Mouse (Mus musculus) liver, adult 2 months (tissue): Measurements from ENCODE around the gene Ip6k1. TPM values are rescaled to one million over a fixed set of nuclear protein-coding genes. Genes with fewer than 3 reads are reported as not detected.

Source experiments
- DNase-seq: peaks from one replicate; pipeline ENCODE4 v3.0.0-alpha.2; 2011; ENCODE audit warnings: low read depth, low spot score; ENCODE audit errors: extremely low read depth
- H3K27ac ChIP-seq: fragments of 200-500 bp; replicated peaks from 2 replicates; pipeline ENCODE4 v1.5.1; 2012; ENCODE audit warnings: low read depth, mild to moderate bottlenecking, control low read depth, inconsistent platforms, low read length; ENCODE audit not compliant: insufficient read depth
- H3K27me3 ChIP-seq: fragments of 200-500 bp; 2 replicates; pipeline ENCODE4 v1.6.1; 2012; ENCODE audit warnings: mild to moderate bottlenecking, moderate library complexity, low read length, inconsistent platforms; ENCODE audit not compliant: control insufficient read depth, insufficient read depth
- H3K36me3 ChIP-seq: fragments of 200-500 bp; 2 replicates; pipeline ENCODE4 v1.6.1; 2012; ENCODE audit warnings: low read length, inconsistent platforms; ENCODE audit not compliant: control insufficient read depth, insufficient read depth
- H3K4me1 ChIP-seq: fragments of 200-500 bp; 2 replicates; pipeline ENCODE4 v1.6.1; 2011; ENCODE audit warnings: low read length; ENCODE audit not compliant: control insufficient read depth, insufficient read depth
- H3K4me3 ChIP-seq: fragments of 200-500 bp; 2 replicates; pipeline ENCODE4 v1.5.1; 2011; ENCODE audit warnings: low read depth, mild to moderate bottlenecking, control low read depth, low read length, moderate library complexity; ENCODE audit not compliant: insufficient read depth
- H3K79me2 ChIP-seq: fragments of 200-500 bp; 2 replicates; pipeline ENCODE4 v1.6.1; 2012; ENCODE audit warnings: inconsistent platforms, mild to moderate bottlenecking, low read length, moderate library complexity; ENCODE audit not compliant: control insufficient read depth, insufficient read depth
- H3K9ac ChIP-seq: fragments of 200-500 bp; 2 replicates; pipeline ENCODE4 v1.6.1; 2012; ENCODE audit warnings: low read depth, mild to moderate bottlenecking, control low read depth, inconsistent platforms, low read length
- CTCF ChIP-seq: fragments of 200-500 bp; IDR thresholded peaks from 2 replicates; pipeline ENCODE4 v1.5.1; 2011; ENCODE audit warnings: low read depth, low read length, control low read depth
- POLR2A ChIP-seq: fragments of 200-500 bp; IDR thresholded peaks from 2 replicates; pipeline ENCODE4 v1.6.1; 2011; ENCODE audit warnings: low read length, control low read depth; ENCODE audit not compliant: insufficient read depth; ENCODE audit errors: extremely low read depth
- WGBS: fragments of 180-500 bp; shearing (Covaris S2); methylation state at CpG from one replicate; pipeline ENCODE4 v1.1.7; 2018; 5-methylcytosine and 5-hydroxymethylcytosine counted together
- polyA plus RNA-seq: library from polyadenylated mRNA; depleted of rRNA; stranded (reverse); fragments of >200 nt; gene quantifications from 2 replicates; pipeline ENCODE4 v1.2.3, GENCODE M21; 2012
- total RNA-seq: library from RNA; depleted of rRNA; stranded (reverse); fragments of >200 nt; gene quantifications from 2 replicates; pipeline ENCODE4 v1.2.3, GENCODE M21; 2014

Gene Ip6k1
- total and polyA plus RNA-seq, 2 experiments: 40.1 to 46.3 TPM

DNA sequence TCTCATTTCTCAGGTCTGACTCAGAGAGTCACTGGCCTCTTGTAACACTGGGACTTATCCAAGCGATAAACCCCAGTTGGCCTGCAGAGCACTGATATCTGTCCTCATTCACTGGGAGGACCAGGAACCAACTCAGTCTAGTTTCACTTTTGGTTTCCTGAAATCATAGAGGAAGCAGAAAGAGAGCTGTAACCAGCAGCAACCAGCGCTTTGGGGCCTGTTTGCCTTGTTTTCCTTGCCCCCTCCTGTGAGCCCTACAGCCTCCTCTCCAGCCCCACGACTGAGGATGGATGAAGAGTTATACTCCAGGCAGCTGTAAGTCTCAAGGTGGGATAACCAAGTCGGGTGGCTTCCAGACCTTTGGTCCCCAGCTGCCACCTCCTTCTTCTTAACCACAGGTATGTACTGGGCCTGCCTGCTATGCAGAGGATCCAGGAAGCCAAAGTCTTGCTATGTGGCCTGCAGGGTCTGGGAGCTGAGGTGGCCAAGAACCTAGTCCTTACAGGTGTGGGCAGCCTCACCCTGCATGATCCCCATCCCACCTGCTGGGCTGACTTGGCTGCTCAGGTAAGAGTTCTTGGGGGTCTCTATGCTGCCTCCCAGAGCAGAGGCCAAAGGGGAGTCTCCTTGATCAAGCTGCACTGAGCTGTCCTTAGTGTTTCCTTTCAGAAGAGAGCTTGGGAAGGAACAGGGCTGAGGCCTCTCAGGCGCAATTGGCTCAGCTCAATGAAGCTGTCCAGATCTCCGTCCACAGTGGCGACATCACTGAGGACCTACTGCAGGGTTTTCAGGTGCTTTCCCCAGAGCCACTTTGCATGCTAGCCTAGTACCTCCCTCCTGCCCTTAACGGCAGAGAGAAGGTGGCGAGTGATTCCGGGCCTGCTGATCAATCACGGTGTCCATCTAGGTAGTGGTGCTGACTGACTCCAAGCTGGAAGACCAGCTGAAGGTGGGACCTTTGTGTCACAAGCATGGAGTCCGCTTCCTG, 26.6 kb upstream of the Ip6k1 start, which contains the start of gene Uba7:
Uba7 (plus strand) TSS at position 107 of the 988 bp plus-strand sequence.
- Histone ChIP-seq H3K4me1 (peaks cover 4% of the 10 kb centered on the region; the same call in 1 of the 2 replicates), H3K36me3 (no peaks in the 10 kb centered on the region)

DNA sequence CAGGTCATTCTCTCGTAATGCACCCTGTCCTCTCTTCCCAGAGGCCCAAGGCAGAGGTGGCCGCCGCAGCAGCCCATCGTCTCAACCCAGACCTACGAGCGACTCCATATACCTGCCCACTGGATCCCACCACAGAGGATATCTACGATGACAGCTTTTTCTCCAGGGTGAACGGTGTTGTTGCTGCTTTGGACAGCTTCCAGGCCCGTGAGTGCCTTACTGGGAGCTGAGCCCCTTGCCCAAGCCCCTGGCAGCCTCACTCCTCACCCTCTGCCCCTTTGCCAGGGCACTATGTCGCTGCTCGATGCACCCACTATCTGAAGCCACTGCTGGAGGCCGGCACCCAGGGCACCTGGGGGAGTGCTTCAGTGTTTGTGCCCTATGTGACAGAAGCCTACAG, 23.5 kb upstream of the Ip6k1 start:
- Histone ChIP-seq H3K27ac (no peak overlapping the region), H3K9ac (no peak overlapping the region), H3K36me3 (no peaks in the 10 kb centered on the region), H3K27me3 (no peaks in the 10 kb centered on the region), H3K79me2 (no peaks in the 10 kb centered on the region), H3K4me1 (peaks cover 12% of the 10 kb centered on the region; the same call in 1 of the 2 replicates), H3K4me3 (no peak overlapping the region)
- TF ChIP-seq CTCF (no peak), POLR2A (no peak)
- WGBS: 91% methylated on average over 12 of the region's 12 CpGs
- DNase-seq: no peak

More for the DNA sequence above, 26.6 kb upstream of the Ip6k1 start, which contains the start of gene Uba7:
- TF ChIP-seq CTCF: no peak
- no peak for TF ChIP-seq POLR2A
- Histone ChIP-seq H3K9ac (peak within 1 kb of the TSS; percentile 72), H3K4me3 (peak within 1 kb of the TSS; percentile 50), H3K79me2 (no peaks in the 10 kb centered on the region), H3K27ac (peak within 1 kb of the TSS; percentile 39), H3K27me3 (no peaks in the 10 kb centered on the region)
- DNase-seq: peak; percentile 83
- WGBS: 48% methylated on average over 12 of the region's 12 CpGs

DNA sequence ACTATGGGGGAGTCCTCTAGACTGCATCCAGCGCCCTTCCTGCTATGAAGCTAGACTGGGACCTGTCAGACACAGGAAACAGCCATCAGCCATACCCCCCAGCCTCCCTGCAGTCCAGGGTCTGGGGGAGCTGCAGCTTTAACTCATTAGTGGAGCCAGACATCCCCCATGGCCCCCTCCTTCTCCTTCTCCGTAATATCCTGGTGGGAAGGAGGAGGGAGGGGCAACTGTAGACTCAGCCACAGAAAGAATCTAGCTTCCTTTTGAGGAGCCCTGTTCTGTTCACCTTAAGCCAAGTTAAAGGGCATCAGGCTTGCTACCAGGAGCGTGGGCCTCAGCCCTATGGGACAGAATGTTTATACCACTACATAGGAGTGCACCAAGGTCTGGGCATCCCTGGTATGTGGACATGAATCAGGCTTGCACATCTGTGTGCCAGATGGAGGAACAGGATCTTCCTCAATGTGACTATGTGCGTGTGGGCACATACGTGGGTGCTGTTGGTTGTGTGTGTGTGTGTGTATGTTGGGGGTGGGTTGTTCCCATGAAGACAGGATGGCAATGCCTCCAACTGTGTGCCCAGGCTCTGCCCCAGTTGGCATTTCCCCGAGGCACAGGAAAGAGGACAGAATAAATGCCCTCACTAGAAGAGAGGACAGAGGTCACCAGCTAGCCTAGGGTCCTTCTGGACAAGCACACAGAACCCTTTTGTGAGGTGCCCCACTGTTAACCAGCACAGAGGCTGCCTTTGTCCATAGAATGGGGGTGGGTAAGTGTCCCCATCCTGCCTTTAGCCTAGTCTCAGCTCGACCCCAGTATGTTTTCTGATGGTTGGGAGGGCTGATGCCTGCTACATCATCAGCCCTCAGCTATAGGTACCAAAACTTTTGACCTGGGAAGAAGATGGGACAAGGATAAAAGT, 20.4 kb upstream of the Ip6k1 start:
- Histone ChIP-seq H3K27ac (peak overlapping the region; percentile 66), H3K4me1 (peaks cover 10% of the 10 kb centered on the region; the same call in 1 of the 2 replicates), H3K36me3 (no peaks in the 10 kb centered on the region), H3K9ac (no peak overlapping the region; the same call in 1 of the 2 replicates), H3K27me3 (no peaks in the 10 kb centered on the region), H3K79me2 (no peaks in the 10 kb centered on the region), H3K4me3 (no peak overlapping the region)
- DNase-seq: no peak
- WGBS: 59% methylated on average over 7 of the region's 7 CpGs
- TF ChIP-seq CTCF (no peak), POLR2A (no peak)

GRCm38 (mm10) chr9:107982681-107983346, 19.5 kb upstream of the Ip6k1 start, which contains the start of gene Gm20661:
TSS of gene Gm20661 (plus strand) at chr9:107983058.
- TF ChIP-seq POLR2A (no peak), CTCF (no peak)
- Histone ChIP-seq H3K4me1 (peaks cover 10% of the 10 kb centered on the region; the same call in 1 of the 2 replicates), H3K27me3 (no peaks in the 10 kb centered on the region), H3K9ac (no peak within 1 kb of the TSS; the same call in 1 of the 2 replicates), H3K27ac (peak within 1 kb of the TSS; percentile 82), H3K36me3 (no peaks in the 10 kb centered on the region), H3K79me2 (no peaks in the 10 kb centered on the region), H3K4me3 (no peak within 1 kb of the TSS; the same call in 1 of the 2 replicates)
- DNase-seq: peak; percentile 36
- 68% methylated on average over 14 of the region's 14 CpGs for WGBS

DNA sequence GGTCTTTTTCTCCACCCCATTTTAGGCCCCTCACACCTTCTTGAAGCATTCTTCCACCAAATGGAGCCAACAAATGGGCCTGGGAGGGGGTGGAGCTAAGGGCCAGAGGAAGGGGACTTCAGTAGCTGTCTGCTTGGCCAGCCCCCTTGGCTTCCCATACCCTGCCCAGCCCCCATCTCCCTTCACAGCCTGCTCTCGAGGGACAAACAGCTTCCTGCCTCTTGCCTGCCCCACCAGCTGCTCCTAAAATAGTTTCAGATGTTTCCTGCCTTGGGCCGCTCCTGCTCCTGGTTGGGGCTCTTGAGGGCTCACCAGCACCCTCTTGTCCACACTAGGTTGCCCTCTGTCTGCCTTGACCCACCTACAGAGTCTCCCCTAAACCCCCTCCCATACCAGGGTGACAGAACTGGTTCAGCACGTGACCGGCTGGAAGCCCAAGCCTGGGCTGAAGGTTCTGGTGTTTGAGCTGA, 18.8 kb upstream of the Ip6k1 start:
- H3K27me3 ChIP-seq: no peaks in the 10 kb centered on the region
- peaks cover 10% of the 10 kb centered on the region; the same call in 1 of the 2 replicates for H3K4me1 ChIP-seq
- H3K36me3 ChIP-seq: no peaks in the 10 kb centered on the region
- 65% methylated on average over 4 of the region's 4 CpGs for WGBS
- TF ChIP-seq POLR2A: no peak
- no peak for TF ChIP-seq CTCF
- H3K27ac ChIP-seq: peak overlapping the region; percentile 82
- H3K4me3 ChIP-seq: no peak overlapping the region
- H3K79me2 ChIP-seq: no peaks in the 10 kb centered on the region
- no peak overlapping the region; the same call in 1 of the 2 replicates for H3K9ac ChIP-seq
- DNase-seq: peak; percentile 28
